Mouse (Mus musculus) left cerebral cortex, adult 9 months (tissue): ENCODE measurements around the gene Ube2e2.
"Not testable (repeated sequence)": the region's sequence is repeated elsewhere in the genome, so short reads cannot be mapped to it uniquely, and the experiment has no call there.

ENCODE experiments used
- DNase-seq, 2 experiments: peaks; one replicate each; pipeline ENCODE4 v3.0.0; 2022; ENCODE audit warnings: low spot score in 2 of 2

Ube2e2 gene

DNA sequence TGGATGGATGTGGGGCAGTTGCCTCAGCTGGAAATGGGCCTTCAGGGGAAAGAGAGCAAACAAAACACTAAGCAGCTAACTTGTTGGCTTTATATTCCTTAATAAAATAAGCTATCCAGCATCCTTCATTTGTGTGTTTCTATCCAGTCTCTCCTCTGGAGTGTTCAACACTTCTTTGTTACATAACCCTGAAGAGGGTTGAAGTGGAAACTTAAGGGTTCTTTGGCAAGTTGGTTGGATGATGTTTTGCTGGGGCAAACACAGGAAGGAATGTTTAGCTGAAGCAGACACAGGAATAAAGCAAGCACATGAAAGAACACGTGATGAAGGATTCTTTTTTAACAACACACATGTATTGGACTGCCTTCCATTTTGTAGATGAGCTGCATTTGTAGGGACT lies 256.3 kb downstream of the Ube2e2 start:
- DNase-seq: no peak

DNA sequence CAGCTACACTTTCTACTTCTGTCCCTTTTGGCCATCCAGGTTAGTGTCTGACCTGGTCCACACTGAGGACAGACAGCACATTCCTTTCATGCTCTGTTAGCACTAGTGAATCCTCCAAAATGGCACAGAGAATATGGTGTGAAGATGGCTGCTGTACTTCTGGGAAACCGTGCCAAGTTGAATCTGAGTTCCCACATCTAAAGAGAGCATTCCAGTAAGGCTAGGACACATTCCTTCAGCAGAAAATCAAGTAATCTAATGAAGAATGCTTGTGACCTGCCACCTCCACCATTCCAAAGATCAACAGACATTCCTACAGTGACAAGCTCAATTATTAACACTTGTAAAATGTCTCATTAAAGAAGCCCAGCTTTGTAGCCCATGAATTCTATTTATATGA lies 265.9 kb downstream of the Ube2e2 start:
- no peak for DNase-seq

DNA sequence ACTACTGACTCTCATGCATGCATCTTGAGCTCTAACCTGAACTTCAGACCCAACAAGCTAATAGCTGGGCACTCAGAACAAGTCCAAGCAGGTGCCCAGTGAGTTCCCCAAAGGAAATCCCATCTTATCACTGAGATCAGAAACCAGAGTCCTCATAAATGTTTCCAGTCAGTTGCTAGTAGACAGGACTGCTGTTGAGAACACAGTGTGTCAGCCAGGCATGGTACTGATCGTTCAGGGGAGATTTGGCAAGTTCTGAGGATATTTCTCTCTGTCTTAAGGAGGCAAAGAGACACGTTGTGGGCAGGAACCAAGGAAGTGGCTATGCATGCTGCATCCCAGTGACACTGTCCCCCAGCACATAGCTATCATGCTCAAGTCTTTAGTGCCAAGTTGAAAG lies 275.5 kb downstream of the Ube2e2 start:
- DNase-seq: no peak

DNA sequence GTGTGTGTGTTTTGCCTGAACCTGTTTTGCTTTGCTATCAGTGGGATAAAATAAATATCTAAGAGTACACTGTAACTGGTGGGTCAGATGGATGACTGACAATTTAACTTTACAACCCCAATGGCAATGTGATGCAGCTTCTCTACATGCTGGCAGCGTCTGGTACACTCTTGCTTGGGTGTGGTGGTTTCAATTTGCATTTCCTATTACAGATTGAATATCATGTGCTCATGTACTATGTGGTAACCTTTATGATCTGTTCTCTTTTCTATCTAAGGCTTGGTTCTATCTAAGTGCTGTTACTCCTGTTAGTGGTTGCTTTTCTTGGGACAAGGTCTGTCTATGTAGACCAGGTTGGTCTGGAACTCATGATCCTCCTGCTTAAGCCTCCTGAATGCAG lies 292.1 kb downstream of the Ube2e2 start:
- no peak for DNase-seq

DNA sequence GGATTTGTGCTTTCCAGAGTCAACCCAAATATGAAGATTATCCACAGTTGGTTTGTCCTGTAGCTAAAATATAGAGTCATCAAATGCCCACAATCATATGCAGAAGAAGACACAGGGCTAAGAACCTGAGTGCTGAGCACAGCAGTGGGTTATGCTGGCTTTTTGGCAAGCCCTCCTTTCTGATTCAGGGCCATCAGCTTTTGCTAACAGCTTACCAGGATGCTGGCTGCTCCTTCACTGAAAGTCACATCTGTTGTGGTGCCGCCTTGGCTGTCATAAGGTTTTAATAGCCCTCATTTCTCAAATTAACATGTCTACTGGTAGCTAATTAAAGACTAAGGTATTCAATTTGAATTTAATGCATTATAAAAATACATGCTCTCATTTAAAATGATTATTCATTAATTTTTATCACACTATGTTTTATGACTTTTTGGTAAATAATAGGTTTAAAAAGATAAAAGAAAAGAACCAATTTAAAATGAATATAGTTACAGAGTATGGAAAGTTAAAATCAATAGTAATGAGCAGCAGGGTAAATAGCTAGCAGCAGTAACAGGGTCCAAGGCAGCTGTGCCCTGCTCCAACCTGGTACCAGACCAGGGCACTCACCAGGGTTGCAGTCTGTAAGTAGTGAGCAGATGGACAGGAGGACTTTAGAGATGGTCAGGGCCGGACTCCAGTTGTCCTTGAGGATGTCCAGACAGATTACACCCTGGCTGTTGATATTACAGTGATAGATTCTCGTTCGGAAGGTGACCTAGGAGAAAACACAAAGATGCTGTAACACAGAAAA lies 307.6 kb downstream of the Ube2e2 start:
- no peak for DNase-seq

DNA sequence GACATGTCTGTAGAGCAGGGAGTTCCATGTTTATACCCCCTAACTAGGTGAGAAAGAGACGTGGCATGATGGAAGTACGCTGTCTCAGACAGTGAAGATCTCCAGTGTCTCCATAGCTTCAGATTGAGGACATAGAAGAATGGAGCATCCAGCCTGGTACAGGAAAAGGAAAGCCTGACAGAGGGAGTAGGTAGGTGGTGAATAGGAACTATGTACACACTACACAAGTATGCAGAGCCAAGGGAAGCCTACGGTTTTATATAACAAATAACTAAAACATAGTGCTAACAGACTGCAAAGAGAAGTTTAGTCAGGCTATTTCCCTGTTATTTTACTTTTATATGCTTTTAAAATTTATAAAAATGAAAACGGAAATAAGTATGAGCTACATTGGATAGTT lies 312.3 kb downstream of the Ube2e2 start:
- peak in 1 of 2 experiments; percentile 37 for DNase-seq

DNA sequence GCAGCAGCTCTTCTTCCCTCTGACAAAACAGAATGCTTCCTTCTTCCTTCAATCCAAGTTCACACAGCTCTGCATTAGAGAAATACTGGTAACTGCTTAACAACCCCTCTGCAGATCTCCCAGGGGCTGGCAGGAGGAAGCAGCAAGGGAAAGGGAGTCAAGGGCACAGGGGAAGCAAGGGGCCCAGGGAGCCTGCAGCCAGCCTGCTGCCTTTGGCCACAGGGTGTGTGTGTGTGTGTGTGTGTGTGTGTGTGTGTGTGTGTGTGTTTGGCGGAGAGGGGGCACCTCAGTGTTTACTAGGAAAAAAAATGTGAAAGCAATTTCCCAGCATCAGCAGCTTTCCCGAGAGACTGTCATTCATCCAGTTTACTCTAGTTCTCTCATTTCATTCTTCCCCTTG lies 319.3 kb downstream of the Ube2e2 start:
- DNase-seq: no peak

DNA sequence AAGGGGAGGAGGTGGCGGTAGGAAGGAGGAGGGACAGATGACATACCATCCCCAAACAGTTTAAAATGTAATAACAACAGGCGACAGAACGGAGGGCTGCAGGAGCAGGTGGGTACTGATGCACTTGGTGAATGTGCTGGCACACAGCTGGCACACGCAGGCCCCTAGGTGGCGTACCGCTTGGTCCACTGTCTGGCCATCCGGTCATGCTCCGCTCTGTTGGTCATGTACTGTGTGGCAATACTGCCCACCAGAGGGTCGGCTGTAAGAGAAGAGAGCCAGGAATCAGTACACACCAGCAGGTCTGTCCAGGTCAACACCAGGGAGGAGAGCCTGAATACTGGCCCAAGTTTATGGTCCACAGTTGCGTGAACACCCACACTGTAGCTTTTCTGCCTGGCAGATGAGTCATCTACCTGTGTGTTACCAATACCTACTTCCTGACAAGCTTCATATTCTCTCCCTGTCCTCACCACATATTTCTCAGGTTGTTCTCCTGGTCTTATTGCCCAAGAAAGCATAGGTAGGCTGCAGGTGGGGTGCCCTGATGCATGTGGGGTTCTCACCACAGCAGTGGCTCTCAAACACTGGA lies 319.8 kb downstream of the Ube2e2 start:
- DNase-seq: no peak

DNA sequence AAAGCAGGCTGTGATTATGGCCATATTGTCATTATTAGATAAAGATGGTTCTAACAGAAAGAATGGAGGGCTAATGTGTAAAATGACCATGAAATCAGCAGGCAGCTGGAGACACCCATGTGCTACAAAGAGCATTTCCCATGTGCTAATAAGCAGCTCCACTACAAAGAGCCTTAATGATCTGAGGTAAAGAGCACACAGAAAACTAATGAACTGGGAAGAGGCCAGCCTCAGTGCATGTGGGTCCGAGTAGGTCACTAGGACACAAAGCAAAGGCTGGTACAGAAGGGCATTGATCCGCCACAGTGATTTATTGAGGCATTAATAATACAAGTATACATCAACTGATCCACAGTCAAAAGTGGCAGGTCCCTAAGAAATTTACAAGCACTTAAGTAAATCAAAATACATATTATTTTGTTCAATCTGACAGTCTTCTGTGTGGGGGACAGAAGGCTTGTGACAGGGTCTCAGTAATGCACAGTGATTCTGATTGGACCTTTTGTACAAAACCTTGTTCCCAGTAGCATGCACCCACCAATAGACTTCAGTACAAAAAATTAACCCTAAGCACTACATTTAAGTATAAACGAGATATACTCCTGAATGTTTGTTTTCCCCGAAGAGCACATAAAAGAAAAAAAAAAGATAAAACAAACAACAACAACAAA lies 320.6 kb downstream of the Ube2e2 start:
- DNase-seq: no peak

DNA sequence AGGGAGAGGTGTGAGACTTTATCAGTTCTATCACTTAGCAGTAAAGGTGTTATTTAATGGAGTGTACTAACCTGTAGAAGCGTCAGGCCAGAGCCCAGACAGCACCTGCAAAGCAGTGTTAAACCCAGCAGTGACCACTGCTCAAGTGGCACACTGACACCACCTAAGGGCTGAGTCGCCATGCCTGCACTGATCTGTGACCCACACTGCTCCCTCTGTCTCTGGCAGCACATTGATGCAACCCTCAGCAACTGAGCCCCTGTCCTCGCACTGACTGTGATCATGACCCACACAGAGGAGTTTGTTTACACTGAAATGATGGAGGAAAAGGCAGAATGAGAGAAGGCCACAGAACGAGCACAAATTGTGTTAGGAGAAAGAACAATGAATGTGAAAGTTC lies 321.2 kb downstream of the Ube2e2 start:
- no peak for DNase-seq

DNA sequence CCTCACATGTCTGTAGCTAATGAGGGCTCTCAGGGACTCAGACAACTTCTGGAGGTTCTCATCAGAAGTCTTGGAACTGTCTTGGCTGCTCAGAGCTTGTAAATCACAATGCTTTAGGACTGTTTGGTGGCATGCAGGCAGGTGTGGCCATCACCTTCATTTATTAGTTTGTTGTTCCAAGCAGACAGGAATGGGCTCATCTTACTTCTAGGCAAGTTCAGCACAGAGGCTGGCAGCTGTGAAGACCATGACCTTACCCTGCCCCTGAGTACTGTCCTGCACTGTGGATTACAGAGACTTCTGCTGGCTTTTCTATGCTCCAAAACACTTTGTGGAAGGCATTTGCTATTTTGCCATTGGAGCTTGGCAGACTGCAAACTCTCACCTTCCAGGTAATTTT lies 324.5 kb downstream of the Ube2e2 start:
- no peak for DNase-seq

DNA sequence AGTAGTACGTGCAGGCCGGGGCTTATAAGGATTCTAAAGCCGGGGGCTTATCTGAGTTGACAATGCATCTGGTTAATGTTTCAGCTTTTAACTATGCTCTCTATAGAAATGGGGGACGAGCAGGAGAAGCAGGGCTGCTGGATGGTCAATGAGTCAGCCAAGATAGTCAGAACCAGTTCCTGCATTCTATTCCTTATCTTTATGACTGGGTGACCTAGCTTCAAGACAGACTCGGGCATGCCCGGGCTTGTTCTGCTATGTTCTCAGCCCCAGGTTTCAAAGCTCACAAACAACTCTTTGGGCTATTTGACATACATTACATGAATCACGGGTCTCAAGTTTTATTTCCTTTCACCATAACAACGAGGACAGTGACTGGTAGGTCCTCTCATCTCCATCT lies 329.1 kb downstream of the Ube2e2 start:
- DNase-seq: not testable (repeated sequence)

DNA sequence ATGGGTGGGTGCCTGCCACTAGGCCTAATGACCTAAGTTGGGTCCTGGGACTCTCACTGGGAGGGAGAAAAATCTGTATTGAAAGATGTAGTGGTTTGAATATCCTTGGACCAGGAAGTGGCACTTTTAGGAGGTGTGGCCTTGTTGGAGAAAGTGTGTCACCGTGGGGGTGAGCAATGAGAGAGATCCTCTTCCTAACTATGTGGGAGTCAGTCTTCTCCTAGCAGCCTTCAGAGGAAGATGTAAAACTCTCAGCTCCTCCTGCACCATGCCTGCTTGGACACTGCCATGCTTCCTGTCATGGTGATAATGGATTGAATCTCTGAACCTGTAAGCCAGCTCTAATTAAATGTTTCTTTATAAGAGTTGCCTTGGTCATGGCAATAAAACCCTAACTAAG lies 338.8 kb downstream of the Ube2e2 start:
- no peak for DNase-seq

DNA sequence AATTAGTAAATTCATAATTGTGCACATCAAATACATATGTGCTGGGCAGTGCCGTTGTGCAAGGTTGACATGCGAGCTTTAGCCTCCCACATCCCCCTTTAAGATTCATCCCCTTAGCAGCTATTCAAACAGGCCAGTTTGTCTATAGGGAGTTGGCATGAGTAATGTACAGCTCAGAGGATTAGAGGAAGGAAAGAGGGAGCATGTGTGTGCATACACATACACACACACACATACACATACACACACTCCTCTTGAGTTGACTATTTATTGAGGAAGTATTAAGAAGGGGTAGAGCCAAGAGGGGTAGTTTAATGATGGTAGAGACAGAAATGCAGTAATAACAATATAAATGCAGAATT lies 339.5 kb downstream of the Ube2e2 start:
- DNase-seq: no peak

DNA sequence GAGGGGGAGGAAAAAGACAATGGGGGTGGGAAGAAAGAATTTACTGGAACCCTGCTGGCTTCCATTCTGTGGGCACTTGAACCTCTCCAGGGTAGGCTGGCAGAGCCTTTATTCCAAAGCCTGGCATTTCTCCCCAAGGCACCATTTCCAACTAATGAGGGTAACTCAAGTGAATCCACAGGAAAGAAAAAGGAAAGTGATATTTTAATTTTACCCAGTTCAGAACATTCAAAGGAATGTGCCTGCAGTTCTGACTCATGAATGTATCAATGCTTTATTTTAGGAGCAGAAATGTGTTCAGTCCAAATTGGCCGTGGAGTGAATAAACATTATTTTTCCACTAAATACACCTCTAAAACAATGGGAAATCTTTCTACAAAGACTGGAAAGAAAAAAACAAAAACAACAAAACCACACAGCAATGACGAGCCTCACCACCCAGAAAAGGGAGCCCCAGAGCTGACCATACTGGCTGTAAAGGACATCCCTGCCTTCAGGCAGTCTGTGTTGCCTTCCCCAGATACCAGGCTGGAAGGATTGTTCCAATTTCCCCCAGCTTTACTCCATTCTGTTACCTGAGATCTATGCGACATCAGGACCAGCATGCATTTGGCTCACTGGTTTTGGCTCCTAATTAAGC lies 340.0 kb downstream of the Ube2e2 start:
- peak; percentile 38 to 66 for DNase-seq

DNA sequence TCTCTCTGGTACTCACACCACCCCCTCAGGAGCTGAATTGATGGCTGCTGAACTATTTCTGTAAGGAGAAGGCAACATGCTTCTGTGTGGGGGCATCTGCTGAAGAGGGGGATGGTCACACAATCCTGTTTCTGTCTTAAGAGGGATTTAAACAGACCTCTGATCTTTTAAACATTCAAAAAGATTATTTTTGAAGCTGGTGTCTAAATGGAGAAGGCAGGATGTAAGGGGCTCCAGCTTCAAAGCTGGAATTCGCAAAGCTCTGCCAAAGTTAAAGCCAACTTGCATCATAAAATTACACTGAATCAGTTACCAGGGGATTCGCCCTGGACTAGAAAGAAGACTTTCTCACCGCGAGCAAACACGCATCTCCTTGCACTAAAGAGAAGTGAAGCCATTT lies 346.5 kb downstream of the Ube2e2 start:
- DNase-seq: peak; percentile 35 to 40

DNA sequence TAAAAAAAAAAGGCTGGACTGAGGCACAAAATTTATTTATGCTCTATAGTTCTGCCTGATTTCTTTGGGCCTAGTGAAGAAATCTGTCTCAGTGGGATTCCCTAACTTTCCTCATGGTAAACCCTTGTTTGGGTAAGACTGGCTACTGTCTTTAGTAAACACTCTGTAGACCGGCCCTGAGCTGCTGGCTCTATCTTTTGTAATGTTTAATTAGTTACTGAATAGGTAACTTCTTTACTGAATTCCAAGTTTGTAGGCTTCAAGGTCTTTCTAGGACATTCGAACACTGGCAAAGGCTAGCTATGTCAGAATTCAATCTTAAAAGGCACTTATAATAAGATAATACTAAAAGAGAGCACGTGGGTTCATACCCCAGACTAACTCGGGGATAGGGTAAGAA lies 355.0 kb downstream of the Ube2e2 start:
- not testable (repeated sequence) for DNase-seq

DNA sequence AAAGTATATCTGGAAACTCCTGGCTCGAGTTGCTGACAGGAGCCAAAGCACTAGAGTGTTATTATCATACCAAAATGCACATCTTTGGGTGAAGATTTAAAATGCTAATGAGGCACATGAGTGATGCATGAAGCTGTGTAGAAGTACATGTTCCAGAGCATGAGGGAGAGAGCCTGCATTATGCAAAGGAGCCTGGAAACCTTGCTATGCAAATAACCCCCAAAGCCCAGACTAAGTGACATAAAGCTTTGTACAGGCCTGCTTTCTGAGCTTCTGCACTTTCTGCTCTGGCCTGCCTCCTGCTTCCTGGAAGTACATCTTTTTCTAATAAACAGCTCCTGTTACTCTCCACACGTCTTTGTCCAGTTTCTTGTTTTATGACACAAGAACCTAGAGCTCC lies 363.2 kb downstream of the Ube2e2 start:
- DNase-seq: no peak

DNA sequence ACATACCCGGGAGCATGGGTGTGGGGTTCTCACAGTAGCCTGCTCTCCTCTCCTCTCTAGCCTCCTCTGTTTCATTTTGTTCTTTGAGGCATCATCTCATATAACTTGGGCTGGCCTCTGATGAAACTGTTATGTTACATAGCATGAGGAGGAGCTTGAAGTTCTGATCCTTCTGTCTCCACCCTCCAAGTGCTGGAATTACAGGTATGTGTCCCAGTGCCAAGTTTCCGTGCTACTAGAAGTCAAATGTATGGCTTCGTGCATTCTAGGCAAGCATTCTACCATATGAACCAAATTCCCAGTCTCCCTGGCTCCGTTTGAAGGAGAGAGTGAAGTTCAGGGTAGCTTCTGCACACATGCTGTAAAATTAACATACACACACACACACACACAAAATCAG lies 363.6 kb downstream of the Ube2e2 start:
- DNase-seq: no peak
